Mouse (Mus musculus) kidney, adult 8-10 months (tissue): ENCODE data around the gene Gm7694.

Experiments
- DNase-seq, 2 experiments: peaks; one replicate each; pipeline ENCODE4 v3.0.0; 2022

The Gm7694 gene

DNA sequence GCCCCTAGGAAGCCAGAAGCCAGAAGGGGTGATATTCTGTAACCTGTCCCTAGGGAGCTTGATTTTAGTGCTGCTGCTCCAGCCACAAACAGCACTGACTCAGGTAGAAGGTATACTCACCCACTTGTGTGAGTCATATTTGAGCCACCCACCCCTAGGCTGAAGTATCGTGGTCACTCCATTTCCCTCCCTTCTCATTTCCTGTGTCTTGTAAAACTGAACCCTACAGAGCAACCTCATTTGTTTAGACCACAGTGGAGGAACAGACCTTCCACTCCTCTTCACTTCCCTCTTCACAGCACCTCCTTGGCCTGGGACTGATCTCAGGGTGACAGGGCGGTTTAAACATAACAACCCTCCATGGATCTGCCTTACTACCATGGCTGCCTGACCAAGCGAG lies 29.1 kb downstream of the Gm7694 start, which contains the start of gene Sh2d1b1:
TSS of gene Sh2d1b1 (plus strand) at position 305 of the 400 bp plus-strand sequence.
- no peak for DNase-seq

DNA sequence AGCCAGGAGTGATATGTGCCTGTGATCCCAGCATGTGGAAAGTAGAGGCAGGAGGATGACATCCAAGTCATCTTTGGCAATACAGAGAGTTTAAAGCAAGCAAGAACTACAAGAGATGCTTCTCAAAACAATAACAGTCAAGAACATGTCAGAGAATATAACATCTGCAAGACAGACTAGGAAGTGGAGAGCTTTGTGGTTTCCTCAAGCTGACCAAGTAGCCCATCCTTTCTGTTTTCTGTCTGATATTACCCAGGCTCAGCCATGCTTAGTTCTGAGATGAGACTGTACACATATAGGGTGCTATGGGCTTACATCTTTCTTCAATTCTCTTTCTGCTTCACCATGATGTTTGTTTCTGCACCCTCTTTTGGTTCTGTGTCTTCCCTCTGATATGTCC lies 32.9 kb downstream of the Gm7694 start:
- no peak for DNase-seq

DNA sequence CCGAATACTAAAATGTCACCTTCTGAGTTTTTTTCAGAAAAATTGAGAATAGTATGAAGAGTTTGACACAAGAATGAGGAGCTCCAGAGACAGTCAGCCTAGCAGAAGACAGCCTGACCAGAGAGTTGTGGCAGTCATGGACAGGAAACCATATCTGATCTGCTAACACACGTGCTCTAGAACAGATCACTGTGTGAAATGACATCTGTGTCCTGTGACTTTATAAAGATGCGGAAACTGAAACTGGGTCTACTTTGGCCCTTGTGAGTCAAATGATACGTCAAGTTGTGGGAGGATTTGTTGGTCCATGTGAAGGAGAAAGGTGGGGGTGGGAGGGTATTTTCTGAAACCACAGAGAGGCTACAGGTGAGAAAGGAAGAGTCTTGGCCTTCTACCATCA lies 35.4 kb downstream of the Gm7694 start:
- no peak for DNase-seq

DNA sequence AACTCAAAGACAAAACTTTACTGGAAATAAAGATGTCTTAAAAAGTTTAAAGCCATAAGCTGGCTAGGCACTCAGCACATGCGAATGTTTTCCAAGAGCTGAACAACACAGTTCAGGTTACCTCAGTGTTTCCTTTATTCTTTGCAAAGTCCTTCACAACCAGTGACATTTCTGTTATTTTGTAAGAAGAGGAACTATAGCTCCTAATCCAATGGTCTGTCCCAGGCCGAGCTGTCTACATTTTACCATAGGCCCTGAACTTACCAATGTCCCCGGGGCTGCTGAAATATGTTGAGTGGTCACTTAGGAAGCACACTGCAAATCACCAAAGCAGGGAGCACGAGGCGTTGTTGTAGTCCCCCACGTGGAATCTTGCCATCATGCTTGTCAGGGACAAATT lies 35.9 kb downstream of the Gm7694 start:
- DNase-seq: no peak

DNA sequence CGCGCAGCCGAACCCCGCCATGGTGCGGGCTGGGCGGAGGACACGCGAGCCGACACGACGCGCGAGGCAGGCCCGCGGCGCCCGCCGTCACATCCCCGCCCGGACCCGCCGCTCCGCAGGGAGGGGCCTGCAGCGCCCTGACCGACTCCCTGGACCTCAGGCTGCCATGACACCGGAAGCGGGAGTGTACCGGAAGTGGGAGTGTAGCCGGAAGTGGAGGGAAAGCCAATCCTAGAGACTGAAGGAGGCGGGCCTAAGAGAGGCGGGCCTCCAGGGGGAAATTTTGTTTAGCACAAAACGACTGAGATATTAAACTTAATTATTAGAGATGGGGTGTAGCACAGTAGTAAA lies 50.6 kb downstream of the Gm7694 start:
- peak; percentile 82 to 87 for DNase-seq

DNA sequence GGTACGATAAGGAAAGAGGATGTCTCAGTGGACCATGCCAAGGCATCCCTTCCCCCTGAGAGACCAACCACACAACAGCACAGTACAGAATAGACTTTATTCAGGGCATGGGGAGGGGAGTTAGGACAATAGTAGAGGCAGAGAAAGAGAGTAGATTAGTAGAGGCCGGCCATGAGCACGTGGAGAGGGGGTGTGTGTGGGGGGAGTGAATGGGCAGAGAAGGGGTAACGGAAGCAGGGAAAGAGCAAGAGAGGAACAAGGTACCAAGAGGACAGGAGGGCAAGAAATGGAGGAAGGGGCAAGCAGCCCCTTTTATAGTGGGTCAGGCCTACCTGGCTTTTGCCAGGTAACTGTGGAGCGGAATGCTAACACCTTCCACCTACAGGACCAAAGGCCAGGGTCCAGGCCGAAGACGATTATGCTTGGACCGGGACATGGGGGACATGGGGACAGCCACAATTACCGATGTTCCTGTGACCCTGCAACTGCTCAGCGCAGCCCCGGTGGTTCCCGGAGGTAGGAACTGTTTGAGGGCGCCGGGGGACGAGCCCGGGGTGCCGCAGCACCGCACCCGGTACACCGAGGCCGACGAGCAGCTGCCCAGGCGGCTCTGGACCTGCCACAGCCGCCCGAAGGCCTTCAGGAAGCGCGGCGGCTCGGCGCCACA lies 51.1 kb downstream of the Gm7694 start:
- DNase-seq: no peak
